Mouse (Mus musculus) bone marrow macrophage, adult 2 months (primary cell): ENCODE measurements around the gene Os9.
"Not testable (repeated sequence)": the region's sequence is repeated elsewhere in the genome, so short reads cannot be mapped to it uniquely, and the experiment has no call there.

Experiments
- CTCF ChIP-seq: IDR thresholded peaks from 2 replicates; pipeline ENCODE4 v1.5.1; 2012; ENCODE audit warnings: low read depth, mild to moderate bottlenecking, low read length, moderate library complexity
- POLR2A ChIP-seq: IDR thresholded peaks from 2 replicates; pipeline ENCODE4 v1.6.1; 2012; ENCODE audit warnings: mild to moderate bottlenecking, low read depth, low read length, borderline replicate concordance

DNA sequence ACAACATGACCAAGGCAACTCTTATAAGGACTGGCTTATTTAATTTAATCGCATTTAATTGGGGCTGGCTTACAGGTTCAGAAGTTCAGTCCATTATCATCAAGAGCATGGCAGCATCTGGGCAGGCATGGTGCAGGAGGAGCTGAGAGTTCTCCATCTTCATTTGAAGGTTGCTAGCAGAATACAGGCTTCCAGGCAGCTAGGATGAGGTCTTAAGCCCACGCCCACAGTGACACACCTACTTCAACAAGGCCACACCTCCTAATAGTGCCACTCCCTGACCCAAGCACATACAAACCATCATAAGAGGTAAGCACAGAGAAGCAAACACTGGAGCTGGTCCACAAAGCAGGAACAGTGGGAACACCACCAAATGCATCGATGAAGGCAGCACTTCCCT, 30.3 kb upstream of the Os9 start:
- TF ChIP-seq POLR2A, CTCF: not testable (repeated sequence)
